Mouse (Mus musculus): ENCODE data around the gene Bgn.

GRCm38 (mm10) chrX:73475658-73476256 lies 7.6 kb upstream of the Bgn start:
- no peak for TF ChIP-seq CTCF (IDR thresholded peaks at IDR 0.05)
- no peak for TF ChIP-seq EP300 (IDR thresholded peaks at IDR 0.05)
